Mouse (Mus musculus) neural tube, embryonic 11.5 days (tissue): ENCODE results near the gene Gdpd3. TPM values are rescaled to one million over a fixed set of nuclear protein-coding genes. Genes with fewer than 3 reads are reported as not detected.

Source experiments
- ATAC-seq: fragments of 200-750 bp; cut with Nextera tagmentation; 2 replicates; pipeline ENCODE4 v1.8.0; 2017; ENCODE audit warnings: moderate number of reproducible peaks, mild to moderate bottlenecking, moderate TSS enrichment, moderate library complexity; ENCODE audit not compliant: insufficient read depth, low FRiP score, low TSS enrichment
- DNase-seq: peaks from one replicate; pipeline ENCODE4 v3.0.0-alpha.2; 2015; ENCODE audit warnings: low spot score
- H3K27ac ChIP-seq: fragments of 300-500 bp; sonication (generic); 2 replicates; pipeline ENCODE4 v1.5.1; 2014; ENCODE audit warnings: low read depth, mild to moderate bottlenecking, low read length
- H3K27me3 ChIP-seq: fragments of 300-500 bp; sonication (generic); 2 replicates; pipeline ENCODE4 v1.6.1; 2014; ENCODE audit warnings: mild to moderate bottlenecking, low read length, mixed read lengths; ENCODE audit not compliant: control insufficient read depth, insufficient read depth
- H3K36me3 ChIP-seq: fragments of 300-500 bp; sonication (generic); 2 replicates; pipeline ENCODE4 v1.6.1; 2014; ENCODE audit warnings: mild to moderate bottlenecking, low read length, moderate library complexity, mixed read lengths; ENCODE audit not compliant: control insufficient read depth, insufficient read depth
- H3K4me1 ChIP-seq: fragments of 300-500 bp; sonication (generic); 2 replicates; pipeline ENCODE4 v1.6.1; 2014; ENCODE audit warnings: low read length, mixed read lengths; ENCODE audit not compliant: control insufficient read depth, insufficient read depth
- H3K4me2 ChIP-seq: fragments of 300-500 bp; sonication (generic); 2 replicates; pipeline ENCODE4 v1.6.1; 2014; ENCODE audit warnings: low read depth, mild to moderate bottlenecking, moderate library complexity
- H3K4me3 ChIP-seq: fragments of 300-500 bp; sonication (generic); 2 replicates; pipeline ENCODE4 v1.5.1; 2014; ENCODE audit warnings: low read depth, low read length
- H3K9ac ChIP-seq: fragments of 300-500 bp; sonication (generic); 2 replicates; pipeline ENCODE4 v1.6.1; 2014; ENCODE audit warnings: mild to moderate bottlenecking, low read length
- H3K9me3 ChIP-seq: fragments of 300-500 bp; sonication (generic); 2 replicates; pipeline ENCODE4 v1.6.1; 2016; ENCODE audit warnings: low read length; ENCODE audit not compliant: control insufficient read depth
- WGBS: fragments of 180-500 bp; shearing (Covaris S2); extraction: QIAGEN DNeasy Blood & Tissue Kit; methylation state at CpG from one replicate; pipeline ENCODE4 v1.1.7; 2014; 5-methylcytosine and 5-hydroxymethylcytosine counted together
- polyA plus RNA-seq: library from polyadenylated mRNA; unstranded; fragments of >200 nt; fragmentation: Nextera tagmentation; extraction: Ambion mirVana; gene quantifications from 2 replicates; pipeline ENCODE4 v1.2.1, GENCODE M21; 2014

Gene Gdpd3
- polyA plus RNA-seq, 1 experiment from 2014 or later, result 1.5 TPM

DNA sequence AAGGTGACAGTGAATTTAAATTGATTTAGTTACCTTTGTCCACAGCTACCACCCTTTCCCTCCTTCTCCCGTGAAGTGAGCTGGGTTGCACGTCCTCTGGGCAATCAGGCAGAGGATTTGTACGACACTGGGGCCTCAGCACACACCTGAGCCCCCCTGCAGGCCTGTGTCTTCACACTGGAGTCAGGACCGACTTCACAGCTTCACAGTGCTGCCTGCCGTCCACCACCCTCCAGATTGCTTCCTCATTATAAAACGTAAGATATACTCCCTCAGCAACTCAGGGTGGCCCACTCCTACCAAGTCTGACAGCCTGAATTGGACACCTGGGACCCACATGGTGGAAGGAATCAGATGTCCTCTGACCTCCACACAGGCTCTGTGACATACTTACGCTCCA lies 7.6 kb upstream of the Gdpd3 start:
- ATAC-seq, result peak; percentile 15; the same call in 1 of the 2 replicates
- Histone ChIP-seq H3K9me3 (no peaks in the 10 kb centered on the region), H3K27me3 (no peaks in the 10 kb centered on the region), H3K9ac (no peak overlapping the region), H3K4me3 (no peak overlapping the region), H3K36me3 (no peaks in the 10 kb centered on the region), H3K4me2 (no peak overlapping the region), H3K4me1 (0 out of 2 replicates have a peak, but pooled peaks cover 2% of the 10 kb centered on the region), H3K27ac (no peak overlapping the region)
- 68% methylated on average over 7 of the region's 7 CpGs for WGBS
- DNase-seq, result no peak

GRCm38 (mm10) chr7:126759050-126759671 lies 7.0 kb upstream of the Gdpd3 start, which contains the start of gene Mapk3:
Gene Mapk3, plus strand, starts transcription at chr7:126759601.
- ATAC-seq, result peak; percentile 51
- no peaks in the 10 kb centered on the region for H3K9me3 ChIP-seq

GRCm38 (mm10) chr7:126759672-126760390 lies 6.3 kb upstream of the Gdpd3 start:
- H3K9me3 ChIP-seq, result no peaks in the 10 kb centered on the region
- peak overlapping the region; percentile 78 for H3K9ac ChIP-seq
- peak overlapping the region; percentile 64 for H3K4me3 ChIP-seq
- peak; percentile 57 for ATAC-seq
- H3K4me2 ChIP-seq, result peak overlapping the region; percentile 96
- peak overlapping the region; percentile 75 for H3K27ac ChIP-seq
- H3K4me1 ChIP-seq, result 0 out of 2 replicates have a peak, but pooled peaks cover 2% of the 10 kb centered on the region
- no peaks in the 10 kb centered on the region for H3K27me3 ChIP-seq
- no peak for DNase-seq
- under 1% methylated on average over 21 of the region's 24 CpGs for WGBS
- H3K36me3 ChIP-seq, result no peaks in the 10 kb centered on the region; the same call in 1 of the 2 replicates

More at GRCm38 (mm10) chr7:126759050-126759671, 7.0 kb upstream of the Gdpd3 start, which contains the start of gene Mapk3:
- Histone ChIP-seq H3K27ac (peak within 1 kb of the TSS; percentile 75), H3K4me3 (peak within 1 kb of the TSS; percentile 64), H3K27me3 (no peaks in the 10 kb centered on the region), H3K36me3 (no peaks in the 10 kb centered on the region), H3K4me2 (peak within 1 kb of the TSS; percentile 96), H3K4me1 (0 out of 2 replicates have a peak, but pooled peaks cover 2% of the 10 kb centered on the region), H3K9ac (peak within 1 kb of the TSS; percentile 78)
- WGBS, result 0% methylated on average over 6 of the region's 38 CpGs
- peak; percentile 91 for DNase-seq

DNA sequence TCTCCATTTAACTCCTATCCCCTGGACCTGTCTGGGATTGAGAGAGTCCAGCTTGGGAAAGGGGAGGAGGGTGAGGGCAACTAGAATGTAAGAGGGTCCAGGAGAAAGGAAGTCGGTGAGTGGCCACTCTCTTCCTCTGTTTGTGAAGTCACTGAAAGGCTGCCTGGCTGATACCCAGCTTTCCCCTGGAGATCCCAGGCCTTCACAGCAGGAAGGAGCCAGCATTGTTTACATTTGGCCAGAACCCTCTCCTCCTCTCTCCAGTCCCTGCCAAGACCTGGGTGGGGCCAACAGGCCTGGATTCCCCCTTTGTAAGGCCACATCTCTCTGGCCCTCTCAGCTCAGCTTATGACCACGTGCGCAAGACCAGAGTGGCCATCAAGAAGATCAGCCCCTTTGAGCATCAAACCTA lies 5.7 kb upstream of the Gdpd3 start:
- no peak for DNase-seq
- H3K9me3 ChIP-seq, result no peaks in the 10 kb centered on the region
- no peak for ATAC-seq
- 0 out of 2 replicates have a peak, but pooled peaks cover 2% of the 10 kb centered on the region for H3K4me1 ChIP-seq
- no peaks in the 10 kb centered on the region for H3K27me3 ChIP-seq
- H3K4me3 ChIP-seq, result peak overlapping the region; percentile 64
- H3K4me2 ChIP-seq, result peak overlapping the region; percentile 96
- 26% methylated on average over 3 of the region's 3 CpGs for WGBS
- peak overlapping the region; percentile 78 for H3K9ac ChIP-seq
- H3K27ac ChIP-seq, result peak overlapping the region; percentile 75
- no peaks in the 10 kb centered on the region; the same call in 1 of the 2 replicates for H3K36me3 ChIP-seq

DNA sequence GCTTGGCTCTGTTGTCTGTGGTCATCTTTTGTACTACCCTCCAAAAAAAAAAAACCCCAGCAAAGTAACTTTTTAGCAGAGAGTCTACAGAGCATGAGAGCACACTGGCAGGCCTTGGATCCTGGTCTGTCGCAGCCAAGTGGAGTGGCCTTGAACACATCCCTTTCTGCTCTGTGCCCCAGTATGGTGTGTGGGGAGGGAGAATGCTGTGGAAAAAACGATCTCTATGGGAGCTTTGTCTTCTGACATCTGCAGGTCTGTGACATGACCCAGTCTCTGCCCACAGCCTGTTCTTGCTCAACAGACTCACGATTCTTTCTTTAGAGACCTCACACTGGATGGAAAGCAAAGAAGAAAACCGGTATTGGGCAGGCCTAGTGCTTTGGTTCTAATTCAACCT lies 5.2 kb upstream of the Gdpd3 start:
- no peak for ATAC-seq
- no peak overlapping the region for H3K27ac ChIP-seq

GRCm38 (mm10) chr7:126761529-126762067 lies 4.5 kb upstream of the Gdpd3 start:
- Histone ChIP-seq H3K9ac (no peak overlapping the region), H3K27ac (no peak overlapping the region), H3K4me1 (0 out of 2 replicates have a peak, but pooled peaks cover 2% of the 10 kb centered on the region), H3K4me3 (no peak overlapping the region), H3K27me3 (no peaks in the 10 kb centered on the region), H3K4me2 (no peak overlapping the region), H3K36me3 (no peaks in the 10 kb centered on the region; the same call in 1 of the 2 replicates), H3K9me3 (no peaks in the 10 kb centered on the region)
- ATAC-seq, result no peak
- no peak for DNase-seq
- WGBS, result 84% methylated on average over 6 of the region's 6 CpGs

More for the DNA sequence above, 5.2 kb upstream of the Gdpd3 start:
- no peak for DNase-seq
- H3K4me1 ChIP-seq, result 0 out of 2 replicates have a peak, but pooled peaks cover 2% of the 10 kb centered on the region
- H3K4me2 ChIP-seq, result peak overlapping the region; percentile 96; the same call in 1 of the 2 replicates
- H3K9ac ChIP-seq, result no peak overlapping the region
- H3K4me3 ChIP-seq, result no peak overlapping the region
- no peaks in the 10 kb centered on the region; the same call in 1 of the 2 replicates for H3K36me3 ChIP-seq
- H3K9me3 ChIP-seq, result no peaks in the 10 kb centered on the region
- WGBS, result 78% methylated on average over 4 of the region's 4 CpGs
- no peaks in the 10 kb centered on the region for H3K27me3 ChIP-seq

- H3K4me3 ChIP-seq, result no peak overlapping the region
- H3K4me1 ChIP-seq, result 0 out of 2 replicates have a peak, but pooled peaks cover 2% of the 10 kb centered on the region
- no peak overlapping the region for H3K4me2 ChIP-seq
- no peak overlapping the region for H3K9ac ChIP-seq
- no peaks in the 10 kb centered on the region; the same call in 1 of the 2 replicates for H3K36me3 ChIP-seq
- no peaks in the 10 kb centered on the region for H3K9me3 ChIP-seq
- no peak overlapping the region for H3K27ac ChIP-seq
- no peaks in the 10 kb centered on the region for H3K27me3 ChIP-seq
- ATAC-seq (no peak), DNase-seq (no peak)
- 85% methylated on average over 17 of the region's 17 CpGs for WGBS
Observed at GRCm38 (mm10) chr7:126762471-126763008, 3.6 kb upstream of the Gdpd3 start.

- Histone ChIP-seq H3K27ac (no peak overlapping the region), H3K36me3 (no peaks in the 10 kb centered on the region; the same call in 1 of the 2 replicates), H3K9ac (no peak overlapping the region), H3K27me3 (no peaks in the 10 kb centered on the region), H3K4me3 (no peak overlapping the region), H3K9me3 (no peaks in the 10 kb centered on the region), H3K4me1 (0 out of 2 replicates have a peak, but pooled peaks cover 2% of the 10 kb centered on the region), H3K4me2 (no peak overlapping the region)
- ATAC-seq (no peak), DNase-seq (no peak)
- 91% methylated on average over 9 of the region's 9 CpGs for WGBS
Observed at GRCm38 (mm10) chr7:126765540-126765939, 594 bp upstream of the Gdpd3 start.
